1 mouse cellular context compared by ENCODE assay signal in the genomic region with DNA sequence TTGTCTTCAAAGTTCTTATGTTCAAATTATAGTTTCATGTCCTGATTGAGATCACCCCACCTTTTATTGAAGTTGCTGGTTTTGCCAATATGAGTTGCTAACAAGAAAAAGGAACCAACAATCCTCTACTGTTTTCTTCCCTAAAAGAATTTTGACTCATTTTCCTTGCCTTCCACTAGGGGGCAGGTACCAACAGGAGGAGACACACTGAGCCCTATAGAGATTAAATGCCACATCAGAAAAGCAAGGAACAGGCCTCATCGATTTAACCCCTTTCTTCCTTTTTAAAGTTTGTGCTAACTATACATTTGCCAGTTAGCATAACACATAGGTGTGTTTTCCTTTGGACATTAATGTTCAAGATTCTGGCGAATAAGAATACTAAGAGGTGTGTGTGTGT.
TF ChIP-seq lines count a peak whose summit lies in the region.

No protein-coding gene starts in this region.

TF ChIP-seq in CH12.LX, 34 proteins besides CTCF, POLR2A, EP300 and RAD21 (continued from another document):
- no peak for TF ChIP-seq E2F4 (IDR thresholded peaks at IDR 0.05; ENCODE audit: insufficient replicate concordance, low read depth, low read length)
- 0 out of 2 replicates have a peak, but pooled peaks have one; percentile 25 for TF ChIP-seq JUND (conservative IDR thresholded peaks at IDR 0.05; ENCODE audit: low read depth, low read length)
- no peak for TF ChIP-seq NRF1 (IDR thresholded peaks at IDR 0.05; ENCODE audit: low read depth, low read length)
- no peak for TF ChIP-seq MXI1 (IDR thresholded peaks at IDR 0.05; ENCODE audit: low read depth, low read length)
- TF ChIP-seq POLR2AphosphoS2 (IDR thresholded peaks at IDR 0.05; ENCODE audit: low read depth, low read length), result no peak
- no peak for TF ChIP-seq MAFK (IDR thresholded peaks at IDR 0.05; ENCODE audit: insufficient replicate concordance, low read length)
- no peak for TF ChIP-seq MAZ (IDR thresholded peaks at IDR 0.05; ENCODE audit: low read depth, low read length)
- TF ChIP-seq ELF1 (IDR thresholded peaks at IDR 0.05; ENCODE audit: low read depth, low read length), result no peak
- no peak for TF ChIP-seq USF2 (conservative IDR thresholded peaks at IDR 0.05; ENCODE audit: low read depth, low read length)
- no peak for TF ChIP-seq RCOR1 (conservative IDR thresholded peaks at IDR 0.05; ENCODE audit: low read depth, low read length)
